Mouse (Mus musculus): ENCODE data around the gene Hoxb7.

The Hoxb7 gene

GRCm38 (mm10) chr11:96317608-96318367 is 31.4 kb downstream of the Hoxb7 start, which contains the start of gene Hoxb4:
TSS of gene Hoxb4 (plus strand) at chr11:96318267.
- DNase-seq, result no peak

- peak; percentile 59 to 60 for DNase-seq
Observed at GRCm38 (mm10) chr11:96318368-96319070, 32.1 kb downstream of the Hoxb7 start.

DNA sequence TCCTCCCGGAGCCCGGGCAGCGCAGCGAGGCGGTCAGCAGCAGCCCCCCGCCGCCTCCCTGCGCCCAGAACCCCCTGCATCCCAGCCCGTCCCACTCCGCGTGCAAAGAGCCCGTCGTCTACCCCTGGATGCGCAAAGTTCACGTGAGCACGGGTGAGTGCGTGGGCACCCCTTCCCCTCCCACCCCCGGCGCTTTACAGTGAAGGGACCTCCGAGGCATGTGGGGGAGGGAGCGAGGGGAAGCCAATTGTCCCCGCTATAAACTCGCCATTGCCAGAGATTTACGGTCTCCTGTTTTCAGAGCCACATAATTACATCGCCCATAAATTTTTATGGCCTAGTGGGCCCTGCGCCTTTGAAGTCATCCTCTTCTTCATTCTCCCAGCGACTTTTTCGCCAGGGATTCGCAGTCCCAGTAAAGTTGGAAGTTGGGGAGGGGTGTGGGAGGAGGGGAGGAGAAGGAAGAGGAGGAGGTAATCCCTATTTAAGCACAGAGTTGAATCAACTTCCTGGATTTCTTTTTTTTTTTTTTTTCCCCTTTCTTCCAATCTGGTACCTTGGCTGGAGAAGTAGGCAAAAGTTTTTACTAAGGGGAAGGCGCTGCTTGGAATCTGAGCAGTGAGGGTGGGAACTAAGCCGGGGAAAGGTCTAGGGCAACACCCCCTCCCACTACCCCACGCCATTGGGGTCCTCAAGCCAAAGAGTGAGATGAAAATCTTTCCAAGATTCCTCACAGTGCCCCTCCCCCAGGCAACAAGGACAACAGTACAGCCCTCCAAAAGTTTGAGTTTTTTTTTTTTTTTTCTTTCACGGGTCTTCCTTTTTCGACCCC is 32.9 kb downstream of the Hoxb7 start:
- DNase-seq, result no peak

- DNase-seq, result no peak
Observed at GRCm38 (mm10) chr11:96319910-96320309, 33.5 kb downstream of the Hoxb7 start.

- no peak for DNase-seq
Observed at GRCm38 (mm10) chr11:96320688-96321087, 34.3 kb downstream of the Hoxb7 start.

DNA sequence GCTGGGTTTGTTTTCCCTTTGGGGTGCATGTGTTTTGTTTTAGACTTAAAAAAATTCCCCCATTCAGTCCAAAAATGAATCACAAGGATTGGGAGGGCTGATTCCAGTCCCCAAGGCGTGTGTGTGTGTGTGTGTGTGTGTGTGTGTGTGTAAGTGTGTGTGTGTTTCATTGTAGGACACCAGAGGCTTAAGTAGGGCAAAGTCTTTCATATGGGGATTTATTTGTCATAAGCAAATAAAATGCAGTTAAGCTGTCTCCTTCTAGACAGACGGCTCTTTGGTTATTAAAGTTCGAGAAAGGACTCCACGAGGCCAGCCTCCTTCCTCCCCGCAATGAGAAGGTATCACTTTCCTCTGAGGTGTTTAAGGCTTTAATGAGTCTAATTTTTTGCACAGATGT is 35.4 kb downstream of the Hoxb7 start:
- no peak for DNase-seq

GRCm38 (mm10) chr11:96322738-96323137 is 36.3 kb downstream of the Hoxb7 start:
- DNase-seq, result no peak

GRCm38 (mm10) chr11:96323154-96323553 is 36.7 kb downstream of the Hoxb7 start, which contains the start of gene Hoxb3:
TSS of gene Hoxb3 (plus strand) at chr11:96323326.
- no peak for DNase-seq

- DNase-seq, result no peak
Observed at GRCm38 (mm10) chr11:96324125-96324524, 37.7 kb downstream of the Hoxb7 start.

DNA sequence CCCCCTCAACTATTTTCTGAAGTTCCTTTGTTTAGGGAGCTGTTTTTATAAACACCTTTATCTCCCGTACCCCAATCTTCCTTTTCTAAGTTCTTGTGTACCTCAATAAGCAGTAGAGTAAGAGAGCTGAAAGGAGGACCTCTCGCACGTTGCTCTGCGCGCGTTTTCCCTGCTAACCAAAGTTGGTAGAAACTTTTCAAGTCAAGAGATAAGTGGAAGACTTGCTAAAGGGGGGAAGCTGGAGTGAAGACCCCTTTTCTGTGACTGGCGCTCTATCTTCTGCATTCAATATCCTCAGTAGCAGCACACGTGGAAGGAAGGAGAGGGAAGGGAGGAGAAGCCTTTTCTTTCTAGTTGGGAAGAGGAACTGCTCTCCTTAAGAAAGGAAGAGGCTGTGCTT is 38.5 kb downstream of the Hoxb7 start:
- no peak for DNase-seq

DNA sequence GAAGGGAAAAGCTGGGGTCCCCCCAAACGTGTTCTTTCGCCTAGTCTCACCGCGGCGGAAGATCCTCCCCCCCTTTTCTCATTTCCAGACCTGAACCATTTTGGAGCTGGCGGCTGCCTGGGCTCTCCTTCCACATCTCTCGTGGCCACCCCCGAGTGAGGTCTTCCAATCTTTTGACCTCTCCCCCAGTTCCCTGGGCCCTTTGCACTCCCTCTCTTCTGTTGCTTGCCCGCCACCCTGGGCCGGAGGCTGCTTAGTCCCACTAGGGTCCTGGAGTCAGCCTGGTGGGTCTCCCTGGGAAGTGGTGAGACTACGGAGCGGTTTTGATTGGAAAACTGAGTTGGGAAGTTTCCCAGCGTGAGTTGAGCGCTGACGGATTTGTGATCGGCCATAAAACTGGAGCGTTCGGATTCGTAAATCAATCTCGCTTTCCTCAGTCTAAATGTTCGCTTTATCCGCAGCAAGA is 39.4 kb downstream of the Hoxb7 start:
- DNase-seq, result no peak

- DNase-seq, result no peak
Observed at GRCm38 (mm10) chr11:96326705-96327104, 40.3 kb downstream of the Hoxb7 start.

DNA sequence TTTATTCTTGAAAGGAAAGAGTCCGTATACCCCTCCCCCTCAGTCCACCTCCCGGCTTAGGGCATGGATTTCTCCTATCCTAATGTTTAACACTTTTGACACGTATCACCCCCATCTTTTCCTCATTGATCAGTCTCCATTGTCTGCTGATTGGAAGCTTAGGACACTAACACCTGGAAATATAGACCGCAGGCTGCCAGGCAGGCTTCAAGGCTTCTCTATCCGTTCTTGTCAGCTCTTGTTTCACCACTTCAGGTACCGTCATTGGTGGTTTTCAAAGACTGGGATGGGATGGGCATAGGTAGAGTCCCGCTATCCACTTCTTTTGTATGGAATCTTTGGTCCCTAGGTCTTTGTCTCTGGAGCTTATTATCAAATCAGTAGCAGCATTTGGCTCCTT is 40.7 kb downstream of the Hoxb7 start:
- no peak for DNase-seq

DNA sequence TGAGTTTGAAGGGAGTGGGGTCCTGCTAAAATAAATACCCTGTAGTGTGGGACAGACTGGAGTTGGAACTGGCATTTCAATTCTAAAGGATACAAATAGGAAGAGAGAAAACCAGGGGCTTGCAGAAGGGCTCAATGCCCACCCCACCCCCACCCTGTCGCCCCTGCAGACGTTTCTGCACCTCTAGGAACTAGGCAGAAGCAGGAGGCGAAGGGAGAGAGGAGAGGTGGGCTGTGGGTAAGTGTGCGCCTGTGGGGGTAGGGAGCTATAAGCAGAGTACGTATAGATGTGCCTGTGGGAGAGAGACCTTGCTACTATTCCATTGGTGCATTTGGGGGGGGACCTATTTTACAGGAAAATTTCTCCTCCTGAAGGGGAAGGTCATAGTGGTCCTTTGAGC is 41.3 kb downstream of the Hoxb7 start:
- DNase-seq, result no peak

DNA sequence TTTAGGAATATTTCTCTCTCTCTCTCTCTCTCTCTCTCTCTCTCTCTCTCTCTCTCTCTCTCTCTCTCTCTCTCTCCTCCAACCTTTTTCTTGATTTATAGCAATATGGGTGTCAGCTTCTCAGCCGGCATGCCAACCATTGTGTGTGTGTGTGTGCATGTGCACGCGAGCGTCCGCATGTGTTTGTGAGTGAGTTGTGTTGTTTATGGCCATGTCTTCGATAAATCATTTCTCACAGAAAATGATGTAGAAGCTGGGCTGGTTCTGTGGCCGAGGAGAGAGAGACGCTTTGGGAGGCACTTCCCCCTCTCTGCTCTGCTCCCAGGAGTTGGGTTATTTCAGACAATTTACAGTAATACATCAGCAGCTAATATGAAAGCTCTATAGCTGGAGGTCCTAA is 42.2 kb downstream of the Hoxb7 start:
- no peak for DNase-seq

DNA sequence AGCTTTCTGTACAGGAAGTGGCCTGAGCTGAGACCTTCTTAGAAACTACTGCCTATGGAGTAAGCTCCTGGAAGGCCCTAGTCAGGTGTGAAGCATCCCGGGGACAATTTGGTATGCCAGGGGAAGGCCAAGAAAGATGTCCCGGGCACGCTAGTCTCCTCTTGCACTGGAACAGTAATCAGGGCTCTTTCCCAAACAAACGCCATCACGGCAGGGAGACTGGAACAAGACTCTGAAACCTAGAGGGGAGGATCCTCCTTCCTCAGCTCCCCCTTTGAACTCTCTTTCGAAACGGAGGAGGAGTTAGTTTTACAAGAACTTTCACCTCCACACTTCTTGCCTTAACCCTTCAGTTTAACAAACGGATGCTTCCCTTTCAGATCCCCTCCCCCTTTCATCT is 45.7 kb downstream of the Hoxb7 start:
- DNase-seq, result no peak

GRCm38 (mm10) chr11:96332618-96333032 is 46.2 kb downstream of the Hoxb7 start:
- DNase-seq, result no peak

GRCm38 (mm10) chr11:96333241-96334001 is 47.0 kb downstream of the Hoxb7 start:
- DNase-seq, result no peak

GRCm38 (mm10) chr11:96334002-96334364 is 47.6 kb downstream of the Hoxb7 start:
- no peak for DNase-seq

DNA sequence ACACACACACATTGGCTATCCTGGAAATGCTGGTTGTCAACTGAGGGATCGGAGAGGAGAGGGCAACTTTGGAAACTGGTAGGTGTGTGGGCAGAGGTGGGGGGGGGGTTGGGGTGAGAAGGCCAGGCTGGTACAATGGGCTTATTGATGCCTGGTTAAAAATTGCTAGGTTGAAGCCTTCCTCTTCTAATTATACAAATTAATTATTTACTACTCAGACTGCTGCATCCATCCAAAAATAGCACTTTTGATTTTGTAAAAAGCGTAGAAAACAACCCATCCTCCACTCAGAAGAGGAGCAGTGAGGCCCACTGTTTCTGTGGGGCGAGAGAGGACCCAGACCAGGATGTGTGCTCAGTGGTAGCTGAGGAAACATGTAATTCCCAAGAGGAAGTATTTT is 48.6 kb downstream of the Hoxb7 start:
- DNase-seq, result no peak

DNA sequence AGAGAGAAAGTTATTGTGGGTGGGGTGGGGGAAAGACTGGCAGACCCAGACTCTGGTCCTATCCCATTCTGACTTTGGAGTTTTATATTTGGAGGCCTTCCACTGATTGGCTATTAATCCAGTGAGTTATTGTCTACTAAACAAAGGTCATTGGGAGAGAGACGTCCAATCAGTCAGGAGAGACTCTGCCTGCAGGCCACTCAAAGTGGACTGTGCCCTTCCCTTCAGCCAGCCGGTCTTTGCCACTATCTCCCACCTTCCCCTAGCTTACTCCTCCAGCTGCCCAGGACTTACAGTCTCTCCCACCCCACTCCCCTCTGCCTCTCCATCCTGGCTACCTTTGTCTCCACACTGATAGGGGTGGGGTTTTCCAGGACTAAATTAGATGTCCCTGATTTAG is 50.2 kb downstream of the Hoxb7 start:
- no peak for DNase-seq

- DNase-seq, result no peak
Observed at GRCm38 (mm10) chr11:96337026-96337425, 50.6 kb downstream of the Hoxb7 start.

All from spleen, adult 18-20 months (tissue).